Mouse (Mus musculus) megakaryocyte progenitor cell, adult 5-6 weeks (primary cell): ENCODE measurements around the gene Kat6b. TPM values are rescaled to one million over a fixed set of nuclear protein-coding genes. Genes with fewer than 3 reads are reported as not detected.

Source experiments
- ATAC-seq: replicated peaks from 2 replicates; pipeline ENCODE4 v1.8.0; 2016; ENCODE audit warnings: mild to moderate bottlenecking, moderate TSS enrichment, inconsistent platforms; ENCODE audit not compliant: poor library complexity
- total RNA-seq, 2 experiments: library from RNA; stranded (forward) in 1 of 2; stranded (reverse) in 1 of 2; fragments of 157-497, 149-512 nt in 1 of 2; fragments of 200-1000 nt in 1 of 2; gene quantifications; 2 replicates each; pipeline versions ENCODE4 v1.2.3 to v1.2.4; 2015 to 2017

Kat6b gene
- total RNA-seq, 2 experiments from 2014 or later = 5.1 to 16.0 TPM

GRCm38 (mm10) chr14:21702691-21703090, 221.5 kb downstream of the Kat6b start:
- no peak for ATAC-seq

GRCm38 (mm10) chr14:21703255-21703654, 222.0 kb downstream of the Kat6b start:
- ATAC-seq = no peak

GRCm38 (mm10) chr14:21705462-21705861, 224.2 kb downstream of the Kat6b start:
- ATAC-seq = peak; percentile 41

- ATAC-seq = peak; percentile 85
Measured at GRCm38 (mm10) chr14:21706759-21707571, 225.7 kb downstream of the Kat6b start.

GRCm38 (mm10) chr14:21709545-21709944, 228.3 kb downstream of the Kat6b start:
- ATAC-seq = no peak

GRCm38 (mm10) chr14:21711231-21711630, 230.0 kb downstream of the Kat6b start:
- no peak for ATAC-seq

GRCm38 (mm10) chr14:21714486-21714885, 233.3 kb downstream of the Kat6b start, which contains the start of gene Dupd1:
Dupd1 (minus strand) TSS chr14:21714576.
- ATAC-seq = no peak

GRCm38 (mm10) chr14:21719646-21720383, 238.6 kb downstream of the Kat6b start:
- ATAC-seq = no peak

GRCm38 (mm10) chr14:21720430-21721205, 239.4 kb downstream of the Kat6b start:
- ATAC-seq = no peak

Other genes with a start within 250 kb of the Kat6b start
- gene Dupd1, start 233.1 kb downstream of the Kat6b start, total RNA-seq (2015) = not detected in 2 replicates
- gene Dupd1, start 233.1 kb downstream of the Kat6b start, total RNA-seq (2017) = not detected in 2 replicates